Mouse (Mus musculus): ENCODE results near the gene Slc44a4.
A peak's percentile ranks its signal among the peaks of the same experiment; 100 is the strongest.
"Not testable (repeated sequence)": the region's sequence is repeated elsewhere in the genome, so short reads cannot be mapped to it uniquely, and the experiment has no call there.

Slc44a4 gene

DNA sequence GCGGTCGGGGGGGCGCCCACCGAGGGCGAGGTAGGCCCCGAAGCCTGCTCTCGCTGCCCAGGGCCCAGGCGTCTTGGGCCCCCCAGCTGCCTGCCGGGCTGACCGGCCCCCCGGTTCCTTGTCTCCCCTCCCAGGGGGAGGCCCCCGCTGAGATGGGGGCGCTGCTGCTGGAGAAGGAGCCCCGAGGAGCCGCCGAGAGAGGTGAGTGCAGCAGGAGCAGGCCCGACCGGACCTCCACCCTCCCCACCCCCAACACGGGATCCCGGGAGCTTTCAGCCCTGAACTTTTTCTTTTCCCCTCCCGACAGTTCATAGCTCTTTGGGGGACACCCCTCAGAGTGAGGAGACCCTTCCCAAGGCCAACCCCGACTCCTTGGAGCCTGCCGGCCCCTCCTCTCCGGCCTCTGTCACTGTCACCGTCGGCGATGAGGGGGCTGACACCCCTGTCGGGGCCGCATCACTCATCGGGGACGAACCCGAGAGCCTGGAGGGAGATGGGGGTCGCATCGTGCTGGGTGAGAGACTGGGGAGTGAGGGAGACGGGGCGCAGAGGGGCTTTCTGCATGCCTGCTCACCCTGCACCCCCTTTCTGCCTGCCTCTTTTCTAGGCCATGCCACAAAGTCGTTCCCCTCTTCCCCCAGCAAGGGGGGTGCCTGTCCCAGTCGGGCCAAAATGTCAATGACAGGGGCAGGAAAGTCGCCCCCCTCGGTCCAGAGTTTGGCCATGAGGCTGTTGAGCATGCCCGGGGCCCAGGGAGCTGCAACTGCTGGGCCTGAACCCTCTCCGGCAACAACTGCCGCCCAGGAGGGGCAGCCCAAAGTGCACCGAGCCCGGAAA lies 15.0 kb upstream of the Slc44a4 start:
- peak; percentile 52 for DNase-seq

GRCm38 (mm10) chr17:34899890-34900243 lies 14.4 kb upstream of the Slc44a4 start:
- no peak for DNase-seq

GRCm38 (mm10) chr17:34900826-34901225 lies 13.4 kb upstream of the Slc44a4 start:
- DNase-seq = not testable (repeated sequence)

GRCm38 (mm10) chr17:34901948-34902347 lies 12.3 kb upstream of the Slc44a4 start:
- DNase-seq = not testable (repeated sequence)

DNA sequence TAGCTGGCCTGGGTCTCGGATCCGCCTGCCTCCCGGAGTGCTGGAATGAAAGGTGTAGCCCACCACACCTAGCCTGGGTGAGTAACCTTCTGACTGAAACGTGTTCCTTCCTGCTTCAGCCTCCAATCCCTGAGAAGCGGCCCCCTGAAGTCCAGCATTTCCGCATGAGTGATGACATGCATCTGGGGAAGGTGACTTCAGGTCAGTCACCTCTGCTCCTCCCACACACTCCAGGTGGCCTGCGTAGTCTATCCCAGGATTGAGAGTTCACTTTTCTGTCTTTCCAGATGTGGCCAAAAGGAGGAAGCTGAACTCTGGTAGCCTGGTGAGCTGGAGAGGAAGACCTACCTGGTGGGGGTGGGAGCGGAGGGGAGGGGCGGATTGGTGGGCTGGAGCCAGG lies 11.4 kb upstream of the Slc44a4 start:
- no peak for DNase-seq

GRCm38 (mm10) chr17:34910982-34911381 lies 3.3 kb upstream of the Slc44a4 start:
- DNase-seq = no peak

- peak; percentile 85 for DNase-seq
Observed at GRCm38 (mm10) chr17:34911945-34912351, 2.3 kb upstream of the Slc44a4 start.

DNA sequence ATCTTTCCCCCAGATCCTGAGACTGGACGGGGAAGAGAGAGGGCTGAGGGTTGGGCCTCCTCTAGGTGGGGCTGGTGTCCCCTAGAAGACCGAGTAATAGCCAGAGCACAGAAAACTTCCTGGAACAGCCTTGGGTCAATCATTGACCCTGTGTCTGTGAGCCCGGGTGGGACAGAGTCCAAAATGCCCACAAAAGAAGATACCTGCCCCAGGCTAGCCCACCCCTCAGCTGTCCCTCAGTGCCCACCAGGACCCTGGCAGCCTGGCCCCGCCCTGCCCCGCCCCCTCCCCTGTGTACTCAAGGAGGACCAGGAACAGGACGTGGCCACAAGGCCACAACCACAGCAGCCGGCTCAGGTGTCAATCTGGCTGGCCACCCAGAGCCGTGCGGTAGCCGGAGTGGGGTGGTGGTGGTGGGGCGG lies 1.2 kb downstream of the Slc44a4 start:
- peak; percentile 38 for DNase-seq

DNA sequence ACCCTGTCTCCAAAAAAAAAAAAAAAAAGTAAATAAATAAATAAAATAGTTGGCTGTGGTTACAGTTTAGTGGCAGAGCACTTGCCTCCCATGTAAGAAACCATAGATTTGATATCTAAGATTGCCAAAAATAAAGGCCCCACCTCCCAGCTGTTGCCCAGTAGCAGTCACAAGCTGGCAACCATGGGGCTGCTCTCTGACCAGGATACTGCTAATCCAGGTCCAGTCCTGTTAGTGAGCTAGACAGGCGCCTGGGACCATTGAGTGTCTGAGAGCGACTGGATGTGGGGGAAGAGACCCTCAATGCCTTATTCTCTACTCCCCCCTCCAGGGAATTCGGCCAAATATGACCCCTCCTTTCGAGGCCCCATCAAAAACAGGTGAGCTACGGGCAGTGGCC lies 2.0 kb downstream of the Slc44a4 start:
- DNase-seq = no peak

- no peak for DNase-seq
Observed at GRCm38 (mm10) chr17:34917188-34917587, 2.9 kb downstream of the Slc44a4 start.

- no peak for DNase-seq
Observed at GRCm38 (mm10) chr17:34922939-34923338, 8.7 kb downstream of the Slc44a4 start.

DNA sequence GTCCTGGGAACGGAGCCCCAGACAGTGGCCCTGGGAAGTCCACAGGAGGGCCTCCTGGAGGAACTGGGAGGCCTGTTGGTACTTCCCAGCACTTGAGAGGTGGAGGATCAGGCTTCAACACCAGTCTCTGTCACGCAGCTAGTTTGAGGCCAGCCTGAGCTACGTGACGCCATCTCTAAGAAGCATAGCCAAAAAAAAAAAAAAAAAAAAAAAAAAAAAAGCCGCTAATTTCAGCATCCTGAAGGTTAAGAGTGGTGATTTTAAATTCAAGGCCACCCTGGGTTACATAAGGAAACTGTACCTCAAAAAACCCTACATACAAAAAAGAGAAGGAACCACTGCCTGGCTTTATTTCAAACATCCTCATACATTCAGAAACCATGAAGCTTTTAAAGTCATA lies 10.0 kb downstream of the Slc44a4 start:
- no peak for DNase-seq

DNA sequence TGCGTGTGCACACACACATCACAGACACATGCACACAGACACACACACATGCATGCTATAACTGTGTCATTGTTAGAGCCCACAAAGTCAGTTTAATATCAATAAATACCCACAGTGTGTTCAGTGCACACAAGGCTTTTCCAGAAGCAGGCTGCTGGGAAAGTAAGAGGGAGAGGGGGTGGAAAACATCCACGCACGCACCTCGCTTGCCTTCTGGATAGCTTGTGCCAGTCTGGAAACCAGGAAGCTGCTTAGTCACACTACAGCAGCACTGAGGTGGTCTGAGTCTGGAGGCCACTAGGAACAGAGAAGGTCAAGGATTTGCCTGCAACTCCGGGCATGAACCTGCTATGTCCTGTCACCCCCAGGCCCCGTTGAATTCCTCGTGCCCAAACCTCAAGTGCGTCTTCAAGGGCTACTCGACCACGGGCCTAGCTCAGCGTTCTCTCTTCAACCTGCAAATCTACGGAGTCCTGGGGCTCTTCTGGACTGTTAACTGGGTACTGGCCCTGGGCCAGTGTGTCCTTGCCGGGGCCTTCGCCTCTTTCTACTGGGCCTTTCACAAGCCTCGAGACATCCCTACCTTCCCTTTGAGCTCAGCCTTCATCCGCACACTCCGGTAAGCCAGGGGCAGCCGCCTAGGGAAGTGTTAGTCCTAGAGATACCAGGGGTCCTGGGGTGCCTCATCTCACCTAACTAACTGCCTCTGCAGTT lies 13.2 kb downstream of the Slc44a4 start:
- no peak for DNase-seq

DNA sequence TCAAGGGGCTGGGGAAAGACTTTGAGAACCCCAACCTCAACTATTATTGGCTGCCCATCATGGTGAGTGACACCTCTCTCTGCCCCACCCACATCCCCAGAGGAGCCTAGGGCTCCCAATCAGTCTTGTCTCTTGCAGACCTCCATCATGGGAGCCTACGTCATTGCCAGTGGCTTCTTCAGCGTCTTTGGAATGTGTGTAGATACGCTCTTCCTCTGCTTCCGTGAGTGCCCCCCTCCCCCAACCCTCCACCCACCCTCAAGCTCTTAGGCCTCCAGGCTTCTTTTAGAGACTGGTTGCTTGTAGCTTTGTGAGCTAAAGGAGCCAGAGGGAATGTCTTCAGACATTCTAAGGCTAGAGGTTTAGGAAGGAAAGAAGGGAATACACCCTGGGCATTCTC lies 14.6 kb downstream of the Slc44a4 start:
- no peak for DNase-seq

DNA sequence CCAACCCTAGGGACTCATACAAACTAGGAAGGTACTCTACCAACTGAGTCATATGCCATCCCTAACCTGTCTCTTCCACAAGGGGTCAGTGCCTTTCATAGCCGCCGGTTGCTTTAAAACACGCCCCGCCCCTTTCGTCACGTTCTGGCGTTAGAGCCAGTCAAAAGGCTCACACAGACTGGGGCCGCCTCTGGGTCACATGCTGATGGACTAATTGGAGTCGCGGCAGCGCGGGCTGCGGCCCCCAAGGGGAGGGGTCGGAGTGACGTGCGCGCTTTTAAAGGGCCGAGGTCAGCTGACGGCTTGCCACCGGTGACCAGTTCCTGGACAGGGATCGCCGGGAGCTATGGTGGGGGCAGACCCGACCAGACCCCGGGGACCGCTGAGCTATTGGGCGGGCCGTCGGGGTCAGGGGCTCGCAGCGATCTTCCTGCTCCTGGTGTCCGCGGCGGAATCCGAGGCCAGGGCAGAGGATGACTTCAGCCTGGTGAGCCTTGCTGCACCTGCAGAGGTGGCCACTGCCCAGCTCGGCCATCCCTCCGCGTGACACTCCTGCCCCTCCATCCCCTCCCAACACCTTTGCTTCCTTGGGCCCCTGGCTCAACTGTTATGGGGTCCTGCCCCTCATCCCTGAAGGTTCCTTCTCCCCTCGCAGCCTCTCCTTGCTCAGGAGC lies 16.9 kb downstream of the Slc44a4 start, which contains the start of gene Neu1:
Gene Neu1 (plus strand): TSS at position 193 of the 674 bp plus-strand sequence.
- DNase-seq = peak; percentile 96

- DNase-seq = no peak
Observed at GRCm38 (mm10) chr17:34931735-34932098, 17.5 kb downstream of the Slc44a4 start.

- no peak for DNase-seq
Observed at GRCm38 (mm10) chr17:34932287-34932686, 18.0 kb downstream of the Slc44a4 start.

- DNase-seq = no peak
Observed at GRCm38 (mm10) chr17:34934031-34934430, 19.8 kb downstream of the Slc44a4 start.

- DNase-seq = no peak
Observed at GRCm38 (mm10) chr17:34934830-34935229, 20.6 kb downstream of the Slc44a4 start.

GRCm38 (mm10) chr17:34937960-34938505 lies 23.8 kb downstream of the Slc44a4 start:
- DNase-seq = no peak

- peak; percentile 38 for DNase-seq
Observed at GRCm38 (mm10) chr17:34941344-34942041, 27.2 kb downstream of the Slc44a4 start.

DNA sequence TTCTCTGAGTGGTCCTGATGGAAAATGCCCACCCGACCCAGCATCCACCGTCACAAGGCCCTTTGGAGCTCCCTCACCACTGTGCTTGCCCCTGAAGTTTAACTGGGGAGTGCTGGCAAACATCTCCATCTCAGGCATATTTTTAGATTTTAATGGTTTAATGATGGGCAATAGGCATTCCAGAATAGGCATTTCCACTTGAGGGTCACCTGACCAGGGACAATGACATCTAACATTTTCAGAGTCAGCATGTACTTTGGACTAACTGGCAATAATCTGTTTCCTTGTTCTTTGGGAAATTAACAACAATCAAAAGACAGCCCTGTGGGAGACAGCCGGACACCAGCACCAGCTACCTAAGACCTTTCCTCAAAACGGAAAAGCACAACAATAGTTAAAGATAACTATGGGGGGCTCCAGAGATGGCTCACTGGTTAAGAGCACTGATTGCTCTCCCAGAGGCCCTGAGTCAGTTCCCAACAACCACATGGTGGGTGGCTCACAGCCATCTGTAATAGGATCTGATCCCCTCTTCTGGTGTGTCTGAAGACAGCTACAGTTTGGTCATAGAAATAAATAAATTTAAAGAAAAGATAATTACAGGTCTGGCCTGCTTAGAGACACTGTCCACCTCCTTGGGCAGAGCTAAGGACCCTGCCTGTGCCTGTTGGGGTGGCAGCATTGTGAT lies 29.0 kb downstream of the Slc44a4 start:
- no peak for DNase-seq
